Mouse (Mus musculus): ENCODE measurements around the gene Tle3. TPM values are rescaled to one million over a fixed set of nuclear protein-coding genes. Genes with fewer than 3 reads are reported as not detected.
A peak's percentile ranks its signal among the peaks of the same experiment; 100 is the strongest.

The Tle3 gene
- polyA plus RNA-seq, 2 experiments, result 45.1 to 113 TPM

GRCm38 (mm10) chr9:61351164-61351563, 21.0 kb upstream of the Tle3 start:
- no peak overlapping the region for H3K9ac ChIP-seq (ENCODE audit: low read depth, low read length, severe bottlenecking)
- H3K27ac ChIP-seq (replicated peaks; ENCODE audit: low read depth, low read length), result no peak overlapping the region
- no peak for ATAC-seq (ENCODE audit: low FRiP score, low read depth)
- peaks cover 9% of the 10 kb centered on the region; the same call in 1 of the 2 replicates for H3K4me1 ChIP-seq (ENCODE audit: control insufficient read depth, insufficient read depth, low read length)
- H3K27me3 ChIP-seq (ENCODE audit: control insufficient read depth, insufficient read depth, low read length), result no peaks in the 10 kb centered on the region
- no peak overlapping the region for H3K4me3 ChIP-seq (replicated peaks; ENCODE audit: low read length)
- no peak overlapping the region for H3K4me2 ChIP-seq (replicated peaks; ENCODE audit: low read depth, low read length, severe bottlenecking)
- no peaks in the 10 kb centered on the region for H3K9me3 ChIP-seq (ENCODE audit: control insufficient read depth, low read length)
- DNase-seq (ENCODE audit: low spot score), result peak; percentile 49
- no peak for TF ChIP-seq POLR2A (IDR thresholded peaks at IDR 0.05; ENCODE audit: borderline replicate concordance, extremely low read depth, insufficient read depth, insufficient read length)
- H3K36me3 ChIP-seq (ENCODE audit: control insufficient read depth, insufficient read depth, low read length), result no peaks in the 10 kb centered on the region
- WGBS, result 29% methylated on average over 4 of the region's 4 CpGs

GRCm38 (mm10) chr9:61358933-61359332, 13.2 kb upstream of the Tle3 start:
- no peaks in the 10 kb centered on the region for H3K36me3 ChIP-seq (ENCODE audit: control insufficient read depth, insufficient read depth, low read length)
- H3K4me2 ChIP-seq (replicated peaks; ENCODE audit: low read depth, low read length, severe bottlenecking), result no peak overlapping the region
- ATAC-seq (ENCODE audit: low FRiP score, low read depth) (no peak), DNase-seq (ENCODE audit: low spot score) (no peak)
- peaks cover 25% of the 10 kb centered on the region for H3K4me1 ChIP-seq (ENCODE audit: control insufficient read depth, insufficient read depth, low read length)
- no peak overlapping the region for H3K4me3 ChIP-seq (replicated peaks; ENCODE audit: low read length)
- 21% methylated on average over 4 of the region's 4 CpGs for WGBS
- no peak overlapping the region for H3K9ac ChIP-seq (ENCODE audit: low read depth, low read length, severe bottlenecking)
- H3K9me3 ChIP-seq (ENCODE audit: control insufficient read depth, low read length), result no peaks in the 10 kb centered on the region
- H3K27me3 ChIP-seq (ENCODE audit: control insufficient read depth, insufficient read depth, low read length), result no peaks in the 10 kb centered on the region
- no peak overlapping the region for H3K27ac ChIP-seq (replicated peaks; ENCODE audit: low read depth, low read length)
- TF ChIP-seq POLR2A (IDR thresholded peaks at IDR 0.05; ENCODE audit: borderline replicate concordance, extremely low read depth, insufficient read depth, insufficient read length), result no peak

- Histone ChIP-seq H3K36me3 (ENCODE audit: control insufficient read depth, insufficient read depth, low read length) (no peaks in the 10 kb centered on the region), H3K4me2 (replicated peaks; ENCODE audit: low read depth, low read length, severe bottlenecking) (no peak overlapping the region), H3K9me3 (ENCODE audit: control insufficient read depth, low read length) (no peaks in the 10 kb centered on the region), H3K27ac (replicated peaks; ENCODE audit: low read depth, low read length) (no peak overlapping the region), H3K4me3 (replicated peaks; ENCODE audit: low read length) (no peak overlapping the region), H3K27me3 (ENCODE audit: control insufficient read depth, insufficient read depth, low read length) (no peaks in the 10 kb centered on the region), H3K4me1 (ENCODE audit: control insufficient read depth, insufficient read depth, low read length) (peaks cover 25% of the 10 kb centered on the region), H3K9ac (ENCODE audit: low read depth, low read length, severe bottlenecking) (no peak overlapping the region)
- TF ChIP-seq POLR2A (IDR thresholded peaks at IDR 0.05; ENCODE audit: borderline replicate concordance, extremely low read depth, insufficient read depth, insufficient read length), result no peak
- no peak for DNase-seq (ENCODE audit: low spot score)
- 38% methylated on average over 3 of the region's 3 CpGs for WGBS
- ATAC-seq (ENCODE audit: low FRiP score, low read depth), result no peak
Measured at GRCm38 (mm10) chr9:61359741-61360140, 12.4 kb upstream of the Tle3 start.

GRCm38 (mm10) chr9:61360163-61360562, 12.0 kb upstream of the Tle3 start:
- no peak for TF ChIP-seq POLR2A (IDR thresholded peaks at IDR 0.05; ENCODE audit: borderline replicate concordance, extremely low read depth, insufficient read depth, insufficient read length)
- no peak overlapping the region for H3K4me3 ChIP-seq (replicated peaks; ENCODE audit: low read length)
- peaks cover 25% of the 10 kb centered on the region for H3K4me1 ChIP-seq (ENCODE audit: control insufficient read depth, insufficient read depth, low read length)
- no peaks in the 10 kb centered on the region for H3K36me3 ChIP-seq (ENCODE audit: control insufficient read depth, insufficient read depth, low read length)
- H3K27me3 ChIP-seq (ENCODE audit: control insufficient read depth, insufficient read depth, low read length), result no peaks in the 10 kb centered on the region
- H3K4me2 ChIP-seq (replicated peaks; ENCODE audit: low read depth, low read length, severe bottlenecking), result no peak overlapping the region
- 90% methylated on average over 8 of the region's 8 CpGs for WGBS
- H3K9me3 ChIP-seq (ENCODE audit: control insufficient read depth, low read length), result no peaks in the 10 kb centered on the region
- no peak for DNase-seq (ENCODE audit: low spot score)
- H3K27ac ChIP-seq (replicated peaks; ENCODE audit: low read depth, low read length), result no peak overlapping the region
- no peak overlapping the region for H3K9ac ChIP-seq (ENCODE audit: low read depth, low read length, severe bottlenecking)
- no peak for ATAC-seq (ENCODE audit: low FRiP score, low read depth)

GRCm38 (mm10) chr9:61360727-61361631, 11.2 kb upstream of the Tle3 start:
- H3K36me3 ChIP-seq (ENCODE audit: control insufficient read depth, insufficient read depth, low read length), result no peaks in the 10 kb centered on the region
- DNase-seq (ENCODE audit: low spot score) (peak; percentile 75), ATAC-seq (ENCODE audit: low FRiP score, low read depth) (peak; percentile 82)
- H3K9me3 ChIP-seq (ENCODE audit: control insufficient read depth, low read length), result no peaks in the 10 kb centered on the region
- H3K27ac ChIP-seq (replicated peaks; ENCODE audit: low read depth, low read length), result peak overlapping the region; percentile 61
- TF ChIP-seq POLR2A (IDR thresholded peaks at IDR 0.05; ENCODE audit: borderline replicate concordance, extremely low read depth, insufficient read depth, insufficient read length), result no peak
- no peak overlapping the region for H3K9ac ChIP-seq (ENCODE audit: low read depth, low read length, severe bottlenecking)
- peak overlapping the region; percentile 27 for H3K4me2 ChIP-seq (replicated peaks; ENCODE audit: low read depth, low read length, severe bottlenecking)
- no peak overlapping the region for H3K4me3 ChIP-seq (replicated peaks; ENCODE audit: low read length)
- H3K4me1 ChIP-seq (ENCODE audit: control insufficient read depth, insufficient read depth, low read length), result peaks cover 25% of the 10 kb centered on the region
- 24% methylated on average over 17 of the region's 17 CpGs for WGBS
- H3K27me3 ChIP-seq (ENCODE audit: control insufficient read depth, insufficient read depth, low read length), result no peaks in the 10 kb centered on the region
